Mouse (Mus musculus): Measurements from ENCODE around the gene Mettl2.

DNA sequence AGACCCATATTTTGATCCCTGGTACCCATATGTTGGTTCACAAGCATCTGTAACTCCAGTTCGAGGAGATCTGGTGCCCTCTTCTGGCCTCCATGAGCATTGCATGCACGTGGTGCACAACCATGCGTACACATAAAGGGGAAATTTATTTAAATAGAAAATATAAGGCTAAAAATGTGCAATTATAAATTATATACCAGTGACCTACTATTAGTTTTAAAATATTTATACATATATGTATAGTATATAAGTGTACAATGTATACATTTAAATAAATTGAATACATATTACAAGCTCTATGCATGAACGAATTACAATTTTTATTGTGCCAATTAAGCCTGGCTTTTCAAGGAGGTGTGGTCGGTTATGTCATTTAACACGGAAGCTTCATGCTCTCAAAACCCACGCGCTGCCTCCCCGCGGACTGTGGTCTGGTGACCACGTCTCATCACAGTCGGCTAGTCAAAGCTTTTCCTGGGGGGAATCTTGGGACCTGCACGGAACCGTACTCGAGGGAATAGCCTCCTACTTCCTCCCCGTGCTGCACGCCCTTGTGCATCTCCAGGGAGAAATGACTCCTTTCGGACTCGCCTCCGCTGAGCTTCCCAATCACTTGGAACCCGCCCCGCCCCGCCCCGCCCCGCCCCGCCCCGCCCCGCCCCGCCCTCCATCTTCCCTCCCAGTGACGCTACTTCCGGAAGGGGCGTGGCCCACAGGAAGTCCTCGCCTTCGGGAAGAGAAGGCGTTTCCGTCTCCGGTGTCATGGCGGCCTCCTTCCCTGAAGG is at the start of gene Mettl2:
- TF ChIP-seq CTCF (IDR thresholded peaks at IDR 0.05; ENCODE audit: extremely low read depth, insufficient read depth, low read length) (peak; percentile 79), POLR2A (IDR thresholded peaks at IDR 0.05; ENCODE audit: extremely low read depth, insufficient read depth, low read length) (peak; percentile 93)
